In the genomic region with DNA sequence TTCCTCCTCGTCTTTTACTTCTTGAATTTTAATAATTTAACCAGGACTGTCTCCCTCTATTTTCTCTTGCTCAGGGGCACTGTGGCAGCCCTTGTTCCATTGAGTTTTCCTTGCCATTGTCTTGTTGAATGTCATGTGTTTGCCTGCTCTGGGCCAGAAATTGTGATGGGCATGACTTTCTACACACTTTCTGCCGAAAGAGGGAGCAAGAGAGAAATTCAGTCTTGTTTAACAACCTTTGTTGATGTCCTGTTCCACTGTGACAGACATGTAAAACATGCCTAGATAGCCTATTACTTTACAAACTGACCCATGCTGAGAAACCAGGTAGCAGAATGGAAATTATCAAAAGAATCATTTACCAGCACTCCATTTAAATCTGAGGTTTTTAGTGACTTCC, we compare ENCODE assay signal across 13 mouse cellular contexts. TPM values are rescaled to one million over a fixed set of nuclear protein-coding genes. Genes with fewer than 3 reads are reported as not detected.
DNase-seq lines count a peak whose midpoint lies in the region; TF ChIP-seq lines count a peak whose summit lies in the region.
"Had no signal": no experiment of that assay in that cellular context is flagged by ENCODE, and none has a peak within 500 bp of the region (broad histone marks: within the 10 kb centered on the region; RNA-seq: fewer than 3 reads in every experiment).

No protein-coding gene starts in this region.

- no peak for TF ChIP-seq POLR2A in heart, adult 2 months (IDR thresholded peaks at IDR 0.05; ENCODE audit: insufficient read depth, low read depth, low read length)
- no peak for TF ChIP-seq POLR2A in ES-Bruce4 (IDR thresholded peaks at IDR 0.05; ENCODE audit: insufficient read depth, low read length)

- intact Hi-C loops in heart, adult 2 months (cut with DNase I): no loop called here
- intact Hi-C loops in heart, postnatal 36 days (cut with DNase I): no loop called here
- intact Hi-C loops in left cerebral cortex, adult 2 months (cut with DNase I): no loop called here
- intact Hi-C loops in left cerebral cortex, postnatal 4 days (cut with DNase I): no loop called here

- TF ChIP-seq EP300 in heart, adult 2 months (IDR thresholded peaks at IDR 0.05; ENCODE audit: insufficient read depth, low read depth, low read length): no peak
- TF ChIP-seq EP300 in ES-Bruce4 (IDR thresholded peaks at IDR 0.05; ENCODE audit: insufficient read depth, low read depth, low read length): no peak

- H3K27ac ChIP-seq in heart, adult 2 months: no peak overlapping the region
- H3K27ac ChIP-seq in left cerebral cortex, adult 2 months: no peak overlapping the region
- peak overlapping the region; percentile 83 for H3K27ac ChIP-seq in ES-Bruce4 (ENCODE audit: insufficient read depth, low read length)
- H3K27ac ChIP-seq: limb, embryonic 13.5 days had no signal

- no peaks in the 10 kb centered on the region for H3K27me3 ChIP-seq in heart, adult 2 months (ENCODE audit: control insufficient read depth, insufficient read depth, low read length)
- no peaks in the 10 kb centered on the region for H3K27me3 ChIP-seq in ES-Bruce4 (ENCODE audit: control insufficient read depth, insufficient read depth, low read length, poor library complexity, severe bottlenecking)
- H3K27me3 ChIP-seq: limb, embryonic 13.5 days had no signal

- no peak overlapping the region for H3K9ac ChIP-seq in heart, adult 2 months (ENCODE audit: low read depth, low read length)
- H3K9ac ChIP-seq in ES-Bruce4 (ENCODE audit: low read depth, poor library complexity, severe bottlenecking): no peak overlapping the region
- H3K9ac ChIP-seq: limb, embryonic 13.5 days had no signal

- peaks cover 2% of the 10 kb centered on the region for H3K79me2 ChIP-seq in heart, adult 2 months (replicated peaks; ENCODE audit: control insufficient read depth, insufficient read depth, low read length)

- WGBS in heart, adult 2 months: 47% methylated on average over 2 of the region's 2 CpGs

- no peaks in the 10 kb centered on the region for H3K9me3 ChIP-seq in ES-Bruce4 (replicated peaks; ENCODE audit: control insufficient read depth, insufficient read depth, low read length, poor library complexity, severe bottlenecking)
- H3K9me3 ChIP-seq: limb, embryonic 13.5 days had no signal

- peak; percentile 63 for TF ChIP-seq CTCF in heart, adult 2 months (IDR thresholded peaks at IDR 0.05)
- peak; percentile 35 for TF ChIP-seq CTCF in left cerebral cortex, adult 2 months (IDR thresholded peaks at IDR 0.05)
- no peak for TF ChIP-seq CTCF in ES-Bruce4 (IDR thresholded peaks at IDR 0.05; ENCODE audit: low read depth, low read length)

- DNase-seq in heart, adult 2 months: no peak
- DNase-seq in heart, postnatal 36 days: no peak
- no peak for DNase-seq in left cerebral cortex, adult 2 months (ENCODE audit: extremely low spot score in 1 of 2, low spot score in 2 of 2)
- DNase-seq in left cerebral cortex, postnatal 4 days: no peak
- peak; percentile 43 for DNase-seq in brain, adult 2 months (ENCODE audit: low read depth, low spot score)
- DNase-seq in gastrocnemius, postnatal 10 days: no peak
- no peak for DNase-seq in neural tube, embryonic 10.5 days (ENCODE audit: extremely low spot score, low spot score)
- DNase-seq: B cell, adult 2 months; cerebellum, adult 18-20 months; embryo, embryonic 11 days; thymus, postnatal 4 days had no signal

- no peak overlapping the region for H3K4me3 ChIP-seq in heart, adult 2 months
- no peak overlapping the region for H3K4me3 ChIP-seq in left cerebral cortex, adult 2 months
- H3K4me3 ChIP-seq in ES-Bruce4 (ENCODE audit: low read depth, low read length): no peak overlapping the region
- H3K4me3 ChIP-seq: limb, embryonic 13.5 days had no signal

- peaks cover 3% of the 10 kb centered on the region for H3K36me3 ChIP-seq in heart, adult 2 months (ENCODE audit: control insufficient read depth, insufficient read depth, low read length)
- H3K36me3 ChIP-seq in ES-Bruce4 (ENCODE audit: control insufficient read depth, insufficient read depth, low read length, poor library complexity, severe bottlenecking): peaks cover 18% of the 10 kb centered on the region

- no peaks in the 10 kb centered on the region for H3K4me1 ChIP-seq in heart, adult 2 months (ENCODE audit: control insufficient read depth, insufficient read depth, low read length)
- no peaks in the 10 kb centered on the region for H3K4me1 ChIP-seq in ES-Bruce4 (ENCODE audit: control insufficient read depth, insufficient read depth, low read length)
- H3K4me1 ChIP-seq: limb, embryonic 13.5 days had no signal

RNA-seq across cellular contexts. Expression of a gene that starts 33.7 kb away (rescaled TPM):
- 1 to 10 TPM; 3.1 to 3.5 TPM for total RNA-seq in heart, adult 2 months (2021)
- 3.5 and 4.8 TPM in 2 replicates for polyA plus RNA-seq in heart, adult 2 months (2012; rRNA removed)
- 1 to 10 TPM; 2.9 to 3.3 TPM for total RNA-seq in heart, postnatal 36 days (2021)
- 1 to 10 TPM; 6.4 to 6.8 TPM for total RNA-seq in left cerebral cortex, adult 2 months (2021)
- 1 to 10 TPM; 5.4 to 6.8 TPM for total RNA-seq in left cerebral cortex, postnatal 4 days (2021)
- 12.7 and 14.1 TPM in 2 replicates for polyA plus RNA-seq in ES-Bruce4 (2011; ENCODE audit: insufficient read depth, insufficient read length, low read depth, missing spikeins)
- 1 to 10 TPM; 2.9 to 3.7 TPM for total RNA-seq in gastrocnemius, postnatal 10 days (2021)

RNA-seq across cellular contexts. Expression of a gene that starts 33.8 kb away (rescaled TPM):
- 100 to 1,000 TPM; 124 to 133 TPM for total RNA-seq in heart, adult 2 months (2021)
- polyA plus RNA-seq in heart, adult 2 months (2012; rRNA removed): 79.1 and 102 TPM in 2 replicates
- 100 to 1,000 TPM; 119 to 134 TPM for total RNA-seq in heart, postnatal 36 days (2021)
- 100 to 1,000 TPM; 267 to 299 TPM for total RNA-seq in left cerebral cortex, adult 2 months (2021)
- 100 to 1,000 TPM; 287 to 297 TPM for total RNA-seq in left cerebral cortex, postnatal 4 days (2021)
- polyA plus RNA-seq in ES-Bruce4 (2011; ENCODE audit: insufficient read depth, insufficient read length, low read depth, missing spikeins): 281 and 327 TPM in 2 replicates
- total RNA-seq in gastrocnemius, postnatal 10 days (2021): 100 to 1,000 TPM; 132 to 145 TPM
